Mouse (Mus musculus): ENCODE data around the gene Lsg1.

Lsg1 gene

GRCm38 (mm10) chr16:30518635-30519034 lies 68.8 kb downstream of the Lsg1 start:
- in situ Hi-C loops (cut with MseI, MboI) = loop anchor here in 1 of 2 experiments (5.0 kb wide), 1 partner anchor 146 kb away; no protein-coding TSS in a partner anchor

GRCm38 (mm10) chr16:30517666-30518283 lies 69.6 kb downstream of the Lsg1 start:
- in situ Hi-C loops (cut with MseI, MboI) = loop anchor here in 1 of 2 experiments (5.0 kb wide), 1 partner anchor 145 kb away; no protein-coding TSS in a partner anchor

GRCm38 (mm10) chr16:30516993-30517392 lies 70.4 kb downstream of the Lsg1 start:
- in situ Hi-C loops (cut with MseI, MboI) = loop anchor here in 1 of 2 experiments (5.0 kb wide), 1 partner anchor 145 kb away; no protein-coding TSS in a partner anchor

GRCm38 (mm10) chr16:30515418-30515817 lies 72.0 kb downstream of the Lsg1 start:
- in situ Hi-C loops (cut with MseI, MboI) = loop anchor here in 1 of 2 experiments (5.0 kb wide), 1 partner anchor 143 kb away; no protein-coding TSS in a partner anchor

- in situ Hi-C loops (cut with MseI, MboI) = loop anchor here in 1 of 2 experiments (5.0 kb wide), 1 partner anchor 261 kb away; no protein-coding TSS in a partner anchor
These were observed 74.1 kb downstream of the Lsg1 start for GRCm38 (mm10) chr16:30513050-30514024.

GRCm38 (mm10) chr16:30512375-30513049 lies 74.9 kb downstream of the Lsg1 start:
- in situ Hi-C loops (cut with MseI, MboI) = loop anchor here in 1 of 2 experiments (5.0 kb wide), 1 partner anchor 260 kb away; no protein-coding TSS in a partner anchor

- in situ Hi-C loops (cut with MseI, MboI) = loop anchor here in 1 of 2 experiments (5.0 kb wide), 1 partner anchor 259 kb away; no protein-coding TSS in a partner anchor
These were observed 75.6 kb downstream of the Lsg1 start for GRCm38 (mm10) chr16:30511563-30512340.

GRCm38 (mm10) chr16:30510504-30511451 lies 76.6 kb downstream of the Lsg1 start:
- in situ Hi-C loops (cut with MseI, MboI) = loop anchor here in 1 of 2 experiments (5.0 kb wide), 1 partner anchor 258 kb away; no protein-coding TSS in a partner anchor

Data from mouse trophoblast stem cell (cell line).